Mouse (Mus musculus): ENCODE measurements around the gene Fbxo27. TPM values are rescaled to one million over a fixed set of nuclear protein-coding genes. Genes with fewer than 3 reads are reported as not detected.
"Not testable (repeated sequence)": the region's sequence is repeated elsewhere in the genome, so short reads cannot be mapped to it uniquely, and the experiment has no call there.

The Fbxo27 gene
- polyA plus RNA-seq, 1 experiment = 0.01 TPM

GRCm38 (mm10) chr7:28694966-28695511 is 2.4 kb downstream of the Fbxo27 start:
- H3K36me3 ChIP-seq (ENCODE audit: control insufficient read depth, insufficient read depth) = no peaks in the 10 kb centered on the region
- no peak overlapping the region for H3ac ChIP-seq (ENCODE audit: control insufficient read depth, insufficient read length, low read depth)
- TF ChIP-seq MAX (IDR thresholded peaks at IDR 0.05) (no peak), MYOD1 (IDR thresholded peaks at IDR 0.05; ENCODE audit: control insufficient read depth, insufficient read length, low read depth) (no peak), CEBPB (IDR thresholded peaks at IDR 0.05; ENCODE audit: low read depth) (no peak), CTCF (IDR thresholded peaks at IDR 0.05; ENCODE audit: control insufficient read depth, insufficient read depth, insufficient read length) (no peak), FOSL1 (IDR thresholded peaks at IDR 0.05; ENCODE audit: insufficient read depth, low read length, poor library complexity, severe bottlenecking) (no peak), USF1 (IDR thresholded peaks at IDR 0.05; ENCODE audit: low read depth) (no peak)
- H3K4me3 ChIP-seq (ENCODE audit: insufficient read depth, poor library complexity, severe bottlenecking) = no peak overlapping the region
- H3K79me3 ChIP-seq (ENCODE audit: low read depth) = no peaks in the 10 kb centered on the region
- peaks cover 17% of the 10 kb centered on the region for H3K27me3 ChIP-seq (ENCODE audit: control insufficient read depth, insufficient read depth, insufficient read length)
- no peaks in the 10 kb centered on the region for H3K79me2 ChIP-seq (ENCODE audit: control insufficient read depth, insufficient read depth)

GRCm38 (mm10) chr7:28697277-28697676 is 4.6 kb downstream of the Fbxo27 start:
- Histone ChIP-seq H3K36me3 (ENCODE audit: control insufficient read depth, insufficient read depth) (no peaks in the 10 kb centered on the region), H3K79me2 (ENCODE audit: control insufficient read depth, insufficient read depth) (no peaks in the 10 kb centered on the region), H3K4me3 (ENCODE audit: insufficient read depth, poor library complexity, severe bottlenecking) (no peak overlapping the region), H3ac (ENCODE audit: control insufficient read depth, insufficient read length, low read depth) (no peak overlapping the region), H3K27me3 (ENCODE audit: control insufficient read depth, insufficient read depth, insufficient read length) (peaks cover 13% of the 10 kb centered on the region), H3K79me3 (ENCODE audit: low read depth) (no peaks in the 10 kb centered on the region)
- TF ChIP-seq CTCF (IDR thresholded peaks at IDR 0.05; ENCODE audit: control insufficient read depth, insufficient read depth, insufficient read length) (no peak), MYOG (IDR thresholded peaks at IDR 0.05; ENCODE audit: control insufficient read depth, extremely low read depth, insufficient read length) (no peak), MAX (IDR thresholded peaks at IDR 0.05) (no peak), USF1 (IDR thresholded peaks at IDR 0.05; ENCODE audit: low read depth) (no peak), MYOD1 (IDR thresholded peaks at IDR 0.05; ENCODE audit: control insufficient read depth, insufficient read length, low read depth) (no peak), FOSL1 (IDR thresholded peaks at IDR 0.05; ENCODE audit: insufficient read depth, low read length, poor library complexity, severe bottlenecking) (no peak), CEBPB (IDR thresholded peaks at IDR 0.05; ENCODE audit: low read depth) (no peak)

DNA sequence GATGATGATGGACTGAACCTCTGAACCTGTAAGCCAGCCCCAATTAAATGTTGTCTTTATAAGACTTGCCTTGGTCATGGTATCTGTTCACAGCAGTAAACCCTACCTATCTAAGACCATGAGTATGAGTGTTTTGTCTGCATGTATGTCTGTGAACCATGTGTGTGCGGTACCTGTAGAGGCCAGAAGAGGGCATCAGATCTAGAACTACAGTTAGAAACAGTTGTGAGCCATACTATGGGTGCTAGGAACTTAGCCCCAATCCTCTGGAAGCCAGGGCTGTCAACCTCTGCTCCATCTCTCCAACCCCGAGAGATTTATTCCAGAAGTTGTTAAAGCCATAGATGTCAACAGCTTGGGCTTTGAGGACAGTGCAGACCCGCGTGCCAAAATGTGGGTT is 7.6 kb downstream of the Fbxo27 start:
- no peak for TF ChIP-seq MYOD1 (IDR thresholded peaks at IDR 0.05; ENCODE audit: control insufficient read depth, insufficient read length, low read depth)
- TF ChIP-seq MAX (IDR thresholded peaks at IDR 0.05) = no peak
- no peak for TF ChIP-seq CTCF (IDR thresholded peaks at IDR 0.05; ENCODE audit: control insufficient read depth, insufficient read depth, insufficient read length)
- no peak for TF ChIP-seq USF1 (IDR thresholded peaks at IDR 0.05; ENCODE audit: low read depth)
- no peak for TF ChIP-seq FOSL1 (IDR thresholded peaks at IDR 0.05; ENCODE audit: insufficient read depth, low read length, poor library complexity, severe bottlenecking)
- no peak for TF ChIP-seq CEBPB (IDR thresholded peaks at IDR 0.05; ENCODE audit: low read depth)
- no peak for TF ChIP-seq MYOG (IDR thresholded peaks at IDR 0.05; ENCODE audit: control insufficient read depth, extremely low read depth, insufficient read length)
- no peak overlapping the region for H3ac ChIP-seq (ENCODE audit: control insufficient read depth, insufficient read length, low read depth)
- no peak overlapping the region for H3K4me3 ChIP-seq (ENCODE audit: insufficient read depth, poor library complexity, severe bottlenecking)
- no peaks in the 10 kb centered on the region for H3K36me3 ChIP-seq (ENCODE audit: control insufficient read depth, insufficient read depth)
- no peaks in the 10 kb centered on the region for H3K79me3 ChIP-seq (ENCODE audit: low read depth)
- peaks cover 11% of the 10 kb centered on the region for H3K27me3 ChIP-seq (ENCODE audit: control insufficient read depth, insufficient read depth, insufficient read length)
- H3K79me2 ChIP-seq (ENCODE audit: control insufficient read depth, insufficient read depth) = no peaks in the 10 kb centered on the region

GRCm38 (mm10) chr7:28701306-28701705 is 8.7 kb downstream of the Fbxo27 start:
- not testable (repeated sequence) for H3K79me3 ChIP-seq (ENCODE audit: low read depth); H3K36me3 ChIP-seq (ENCODE audit: control insufficient read depth, insufficient read depth); H3ac ChIP-seq (ENCODE audit: control insufficient read depth, insufficient read length, low read depth); H3K79me2 ChIP-seq (ENCODE audit: control insufficient read depth, insufficient read depth); H3K4me3 ChIP-seq (ENCODE audit: insufficient read depth, poor library complexity, severe bottlenecking)
- H3K27me3 ChIP-seq (ENCODE audit: control insufficient read depth, insufficient read depth, insufficient read length) = peaks cover 11% of the 10 kb centered on the region

GRCm38 (mm10) chr7:28702601-28703143 is 10.0 kb downstream of the Fbxo27 start:
- Histone ChIP-seq H3ac (ENCODE audit: control insufficient read depth, insufficient read length, low read depth) (no peak overlapping the region), H3K36me3 (ENCODE audit: control insufficient read depth, insufficient read depth) (no peaks in the 10 kb centered on the region), H3K4me3 (ENCODE audit: insufficient read depth, poor library complexity, severe bottlenecking) (no peak overlapping the region), H3K79me2 (ENCODE audit: control insufficient read depth, insufficient read depth) (no peaks in the 10 kb centered on the region), H3K79me3 (ENCODE audit: low read depth) (no peaks in the 10 kb centered on the region), H3K27me3 (ENCODE audit: control insufficient read depth, insufficient read depth, insufficient read length) (peaks cover 6% of the 10 kb centered on the region)
- TF ChIP-seq CTCF (IDR thresholded peaks at IDR 0.05; ENCODE audit: control insufficient read depth, insufficient read depth, insufficient read length) = no peak
- no peak for TF ChIP-seq MYOG (IDR thresholded peaks at IDR 0.05; ENCODE audit: control insufficient read depth, extremely low read depth, insufficient read length)
- no peak for TF ChIP-seq CEBPB (IDR thresholded peaks at IDR 0.05; ENCODE audit: low read depth)
- no peak for TF ChIP-seq FOSL1 (IDR thresholded peaks at IDR 0.05; ENCODE audit: insufficient read depth, low read length, poor library complexity, severe bottlenecking)
- TF ChIP-seq USF1 (IDR thresholded peaks at IDR 0.05; ENCODE audit: low read depth) = no peak
- no peak for TF ChIP-seq MYOD1 (IDR thresholded peaks at IDR 0.05; ENCODE audit: control insufficient read depth, insufficient read length, low read depth)
- no peak for TF ChIP-seq MAX (IDR thresholded peaks at IDR 0.05)

DNA sequence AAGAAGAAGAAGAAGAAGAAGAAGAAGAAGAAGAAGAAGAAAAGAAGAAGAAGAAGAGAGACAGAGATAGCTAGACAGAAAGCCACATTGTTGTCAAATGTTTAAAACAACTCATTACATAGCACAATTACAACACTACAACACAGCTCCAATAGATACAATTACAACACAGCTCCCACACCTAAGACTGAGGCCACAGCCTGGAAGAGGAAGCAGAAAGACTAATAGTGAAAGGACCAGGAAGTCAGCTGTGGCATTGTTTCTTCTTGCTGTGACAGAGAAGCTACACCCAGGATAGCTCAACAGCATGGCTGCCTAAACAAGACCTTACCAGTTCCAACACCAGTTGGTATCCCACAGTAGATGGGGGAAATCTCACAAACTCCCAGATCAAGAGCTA is 16.8 kb downstream of the Fbxo27 start:
- Histone ChIP-seq H3ac (ENCODE audit: control insufficient read depth, insufficient read length, low read depth) (no peak overlapping the region), H3K79me2 (ENCODE audit: control insufficient read depth, insufficient read depth) (no peaks in the 10 kb centered on the region), H3K36me3 (ENCODE audit: control insufficient read depth, insufficient read depth) (no peaks in the 10 kb centered on the region), H3K27me3 (ENCODE audit: control insufficient read depth, insufficient read depth, insufficient read length) (no peaks in the 10 kb centered on the region), H3K4me3 (ENCODE audit: insufficient read depth, poor library complexity, severe bottlenecking) (no peak overlapping the region), H3K79me3 (ENCODE audit: low read depth) (no peaks in the 10 kb centered on the region)
- TF ChIP-seq MYOG (IDR thresholded peaks at IDR 0.05; ENCODE audit: control insufficient read depth, extremely low read depth, insufficient read length) (no peak), CEBPB (IDR thresholded peaks at IDR 0.05; ENCODE audit: low read depth) (no peak), MYOD1 (IDR thresholded peaks at IDR 0.05; ENCODE audit: control insufficient read depth, insufficient read length, low read depth) (no peak), USF1 (IDR thresholded peaks at IDR 0.05; ENCODE audit: low read depth) (no peak), CTCF (IDR thresholded peaks at IDR 0.05; ENCODE audit: control insufficient read depth, insufficient read depth, insufficient read length) (no peak), MAX (IDR thresholded peaks at IDR 0.05) (no peak), FOSL1 (IDR thresholded peaks at IDR 0.05; ENCODE audit: insufficient read depth, low read length, poor library complexity, severe bottlenecking) (no peak)

All from C2C12 (cell line).